Mouse (Mus musculus) stomach, embryonic 14.5 days (tissue): ENCODE results near the gene Hdlbp. TPM values are rescaled to one million over a fixed set of nuclear protein-coding genes. Genes with fewer than 3 reads are reported as not detected.
A peak's percentile ranks its signal among the peaks of the same experiment; 100 is the strongest.

Experiments used
- ATAC-seq: fragments of 200-750 bp; cut with Nextera tagmentation; 2 replicates; pipeline ENCODE4 v1.8.0; 2017; ENCODE audit warnings: low read depth, moderate TSS enrichment; ENCODE audit not compliant: insufficient number of reproducible peaks, insufficient read depth, low FRiP score
- H3K27ac ChIP-seq: fragments of 300-500 bp; sonication (generic); 2 replicates; pipeline ENCODE4 v1.5.1; 2014; ENCODE audit warnings: mild to moderate bottlenecking, low read length, moderate library complexity, mixed read lengths
- H3K27me3 ChIP-seq: fragments of 300-500 bp; sonication (generic); 2 replicates; pipeline ENCODE4 v1.6.1; 2014; ENCODE audit warnings: low read length, control low read depth, mixed read lengths; ENCODE audit not compliant: control insufficient read depth, insufficient read depth
- H3K36me3 ChIP-seq: fragments of 300-500 bp; sonication (generic); 2 replicates; pipeline ENCODE4 v1.6.1; 2014; ENCODE audit warnings: mild to moderate bottlenecking, control low read depth, low read length, moderate library complexity, mixed read lengths; ENCODE audit not compliant: control insufficient read depth, insufficient read depth
- H3K4me1 ChIP-seq: fragments of 300-500 bp; sonication (generic); 2 replicates; pipeline ENCODE4 v1.6.1; 2014; ENCODE audit warnings: low read length, control low read depth, mixed read lengths; ENCODE audit not compliant: control insufficient read depth, insufficient read depth
- H3K4me2 ChIP-seq: fragments of 300-500 bp; sonication (generic); replicated peaks from 2 replicates; pipeline ENCODE4 v1.6.1; 2014; ENCODE audit warnings: low read depth, low read length, control low read depth
- H3K4me3 ChIP-seq: fragments of 300-500 bp; sonication (generic); 2 replicates; pipeline ENCODE4 v1.5.1; 2014; ENCODE audit warnings: low read depth, low read length, control low read depth
- H3K9ac ChIP-seq: fragments of 300-500 bp; sonication (generic); replicated peaks from 2 replicates; pipeline ENCODE4 v1.6.1; 2014; ENCODE audit warnings: low read depth, mild to moderate bottlenecking, control low read depth, low read length, moderate library complexity, mixed read lengths
- H3K9me3 ChIP-seq: fragments of 300-500 bp; sonication (generic); 2 replicates; pipeline ENCODE4 v1.6.1; 2016; ENCODE audit warnings: low read depth, low read length, control low read depth; ENCODE audit not compliant: control insufficient read depth
- WGBS: fragments of 180-500 bp; shearing (Covaris S2); extraction: QIAGEN DNeasy Blood & Tissue Kit; methylation state at CpG from one replicate; pipeline ENCODE4 v1.1.7; 2014; 5-methylcytosine and 5-hydroxymethylcytosine counted together
- polyA plus RNA-seq: library from polyadenylated mRNA; unstranded; fragments of >200 nt; fragmentation: Nextera tagmentation; extraction: Ambion mirVana; gene quantifications from 2 replicates; pipeline ENCODE4 v1.2.1, GENCODE M21; 2014

The Hdlbp gene
- polyA plus RNA-seq, 1 experiment from 2014 or later, result 197 TPM

DNA sequence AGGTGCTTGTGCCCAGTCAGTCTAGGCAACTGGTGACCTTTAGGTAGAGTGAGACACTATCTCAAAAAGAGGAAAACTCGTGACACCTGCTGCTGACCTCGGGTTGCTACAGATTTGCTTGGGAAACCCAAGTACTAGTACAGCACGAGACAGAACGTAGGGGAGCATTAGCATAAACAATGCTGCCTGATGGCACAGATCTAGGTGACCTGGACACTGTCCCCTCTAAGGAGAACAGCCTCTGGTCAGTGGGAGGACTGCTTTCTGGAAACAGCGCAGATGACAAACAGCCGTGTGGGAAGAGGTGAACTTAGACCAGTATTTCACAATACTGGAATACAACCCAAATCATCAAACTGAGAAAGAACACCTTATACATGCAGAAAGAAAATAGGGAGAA, 46.5 kb downstream of the Hdlbp start:
- Histone ChIP-seq H3K9ac (no peak overlapping the region), H3K4me1 (no peaks in the 10 kb centered on the region), H3K27me3 (no peaks in the 10 kb centered on the region), H3K36me3 (peaks cover 75% of the 10 kb centered on the region), H3K4me2 (no peak overlapping the region), H3K9me3 (no peaks in the 10 kb centered on the region), H3K4me3 (no peak overlapping the region), H3K27ac (no peak overlapping the region)
- 82% methylated on average over 6 of the region's 6 CpGs for WGBS
- no peak for ATAC-seq

GRCm38 (mm10) chr1:93403403-93403802, 75.2 kb downstream of the Hdlbp start:
- no peaks in the 10 kb centered on the region for H3K4me1 ChIP-seq
- 74% methylated on average over 4 of the region's 4 CpGs for WGBS
- no peak overlapping the region for H3K4me2 ChIP-seq
- H3K27ac ChIP-seq, result no peak overlapping the region
- H3K36me3 ChIP-seq, result peaks cover 18% of the 10 kb centered on the region
- no peak overlapping the region for H3K9ac ChIP-seq
- no peak overlapping the region for H3K4me3 ChIP-seq
- H3K9me3 ChIP-seq, result no peaks in the 10 kb centered on the region
- ATAC-seq, result no peak
- H3K27me3 ChIP-seq, result no peaks in the 10 kb centered on the region

- H3K36me3 ChIP-seq, result no peaks in the 10 kb centered on the region; the same call in 1 of the 2 replicates
- ATAC-seq, result 0 out of 2 replicates have a peak, but pooled peaks have one; percentile 21
- no peak overlapping the region for H3K9ac ChIP-seq
- H3K9me3 ChIP-seq, result no peaks in the 10 kb centered on the region
- peak overlapping the region; percentile 18 for H3K4me3 ChIP-seq
- H3K4me2 ChIP-seq, result peak overlapping the region; percentile 42
- H3K4me1 ChIP-seq, result no peaks in the 10 kb centered on the region
- H3K27me3 ChIP-seq, result no peaks in the 10 kb centered on the region
- WGBS, result 17% methylated on average over 38 of the region's 38 CpGs
- no peak overlapping the region for H3K27ac ChIP-seq
These were observed 77.2 kb downstream of the Hdlbp start for GRCm38 (mm10) chr1:93401191-93402052.

DNA sequence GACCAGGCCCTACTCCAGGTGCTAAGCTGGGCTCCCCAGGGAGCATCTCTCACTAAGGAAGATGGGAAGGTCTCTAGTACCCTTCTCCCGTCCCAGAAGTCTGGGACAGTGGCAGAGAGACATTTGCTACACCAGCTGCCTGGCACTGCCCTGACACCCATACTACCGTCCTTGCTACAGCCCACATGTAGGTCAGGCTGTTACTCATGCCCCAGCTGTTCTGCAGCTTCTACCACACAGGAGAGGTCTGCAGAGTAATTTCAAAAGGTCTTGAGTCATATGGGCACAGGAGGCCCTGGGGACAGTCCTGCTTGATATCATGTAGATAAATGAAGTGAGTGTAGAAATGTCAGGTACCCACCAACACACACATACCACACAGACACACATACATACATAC, 89.7 kb downstream of the Hdlbp start:
- Histone ChIP-seq H3K4me1 (no peaks in the 10 kb centered on the region), H3K9me3 (no peaks in the 10 kb centered on the region), H3K36me3 (no peaks in the 10 kb centered on the region), H3K4me3 (no peak overlapping the region), H3K27ac (no peak overlapping the region), H3K27me3 (no peaks in the 10 kb centered on the region), H3K9ac (no peak overlapping the region), H3K4me2 (no peak overlapping the region)
- 64% methylated on average over 2 of the region's 2 CpGs for WGBS
- ATAC-seq, result no peak

- Histone ChIP-seq H3K9me3 (no peaks in the 10 kb centered on the region), H3K27me3 (no peaks in the 10 kb centered on the region), H3K36me3 (no peaks in the 10 kb centered on the region), H3K4me2 (no peak overlapping the region), H3K27ac (no peak overlapping the region), H3K4me3 (no peak overlapping the region), H3K9ac (no peak overlapping the region), H3K4me1 (no peaks in the 10 kb centered on the region)
- ATAC-seq, result no peak
- 65% methylated on average over 2 of the region's 2 CpGs for WGBS
These were observed 91.4 kb downstream of the Hdlbp start for GRCm38 (mm10) chr1:93387198-93387597.

DNA sequence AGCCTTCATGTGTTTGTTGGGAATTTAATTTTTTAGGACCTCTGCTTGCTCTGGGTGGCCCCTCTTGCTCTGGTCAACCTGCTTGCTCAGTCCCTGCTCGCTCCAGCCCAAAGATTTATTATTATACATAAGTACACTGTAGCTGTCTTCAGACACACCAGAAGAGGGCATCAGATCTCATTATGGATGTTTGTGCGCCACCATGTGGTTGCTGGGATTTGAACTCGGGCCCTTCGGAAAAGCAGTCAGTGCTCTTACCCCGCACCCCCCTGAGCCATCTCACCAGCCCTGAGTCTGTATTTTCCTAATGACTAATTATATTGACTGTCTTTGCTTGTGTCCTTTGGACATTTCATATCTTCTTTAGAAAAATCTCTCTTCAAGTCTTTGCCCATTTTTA, 99.5 kb downstream of the Hdlbp start:
- H3K4me2 ChIP-seq, result no peak overlapping the region
- 82% methylated on average over 5 of the region's 5 CpGs for WGBS
- no peaks in the 10 kb centered on the region for H3K9me3 ChIP-seq
- no peaks in the 10 kb centered on the region for H3K27me3 ChIP-seq
- H3K27ac ChIP-seq, result no peak overlapping the region
- no peaks in the 10 kb centered on the region for H3K4me1 ChIP-seq
- no peaks in the 10 kb centered on the region for H3K36me3 ChIP-seq
- H3K4me3 ChIP-seq, result no peak overlapping the region
- no peak overlapping the region for H3K9ac ChIP-seq
- ATAC-seq, result no peak

- H3K4me3 ChIP-seq, result no peak overlapping the region
- H3K9ac ChIP-seq, result no peak overlapping the region
- H3K27me3 ChIP-seq, result no peaks in the 10 kb centered on the region
- H3K4me1 ChIP-seq, result no peaks in the 10 kb centered on the region
- H3K9me3 ChIP-seq, result no peaks in the 10 kb centered on the region
- H3K4me2 ChIP-seq, result no peak overlapping the region
- no peak for ATAC-seq
- WGBS, result 56% methylated on average over 5 of the region's 5 CpGs
- H3K27ac ChIP-seq, result no peak overlapping the region
- no peaks in the 10 kb centered on the region for H3K36me3 ChIP-seq
These were observed 101.3 kb downstream of the Hdlbp start for GRCm38 (mm10) chr1:93377307-93377706.

DNA sequence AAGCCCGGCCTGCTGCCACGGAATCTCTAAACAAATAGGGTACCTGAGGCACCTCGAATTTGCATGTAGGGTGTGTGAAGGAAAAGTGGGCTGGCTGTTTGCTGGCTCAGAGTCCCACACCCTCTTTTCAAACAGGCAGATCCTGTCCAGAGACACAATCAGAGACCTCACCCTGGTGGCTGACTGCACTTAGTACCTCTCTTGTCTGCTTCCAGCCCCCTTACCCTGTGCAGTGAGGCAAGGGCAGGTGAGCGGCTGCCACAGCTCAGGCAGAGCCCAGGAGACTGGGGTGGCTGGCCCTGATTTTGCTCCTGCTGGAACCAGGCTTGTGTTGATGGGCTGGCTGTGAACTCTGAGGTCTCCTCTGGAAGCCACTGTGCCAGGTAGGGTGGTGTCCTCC, 105.0 kb downstream of the Hdlbp start, which contains the start of gene Ano7:
Gene Ano7, plus strand, starts transcription at position 266 of the 400 bp plus-strand sequence.
- Histone ChIP-seq H3K4me2 (peak within 1 kb of the TSS; percentile 16), H3K9ac (no peak within 1 kb of the TSS), H3K4me3 (no peak within 1 kb of the TSS), H3K36me3 (no peaks in the 10 kb centered on the region), H3K9me3 (no peaks in the 10 kb centered on the region), H3K27me3 (no peaks in the 10 kb centered on the region), H3K4me1 (no peaks in the 10 kb centered on the region), H3K27ac (0 out of 2 replicates have a peak within 1 kb of the TSS, but pooled peaks have one; percentile 55)
- ATAC-seq, result peak; percentile 76
- WGBS, result 59% methylated on average over 4 of the region's 4 CpGs
